Mouse (Mus musculus) right cerebral cortex, postnatal 25 days (tissue): ENCODE results near the gene Tomm70a.
"Not testable (repeated sequence)": the region's sequence is repeated elsewhere in the genome, so short reads cannot be mapped to it uniquely, and the experiment has no call there.

Source experiments
- DNase-seq: peaks from one replicate; pipeline ENCODE4 v3.0.0; 2022

The Tomm70a gene

GRCm38 (mm10) chr16:57155899-57156298, 34.4 kb downstream of the Tomm70a start:
- no peak for DNase-seq

GRCm38 (mm10) chr16:57157076-57157475, 35.6 kb downstream of the Tomm70a start:
- DNase-seq: no peak

- no peak for DNase-seq
Observed at GRCm38 (mm10) chr16:57157728-57158127, 36.2 kb downstream of the Tomm70a start.

GRCm38 (mm10) chr16:57159835-57160234, 38.3 kb downstream of the Tomm70a start:
- no peak for DNase-seq

GRCm38 (mm10) chr16:57162841-57163240, 41.3 kb downstream of the Tomm70a start:
- no peak for DNase-seq

- DNase-seq: no peak
Observed at GRCm38 (mm10) chr16:57163694-57164093, 42.2 kb downstream of the Tomm70a start.

- DNase-seq: no peak
Observed at GRCm38 (mm10) chr16:57165157-57165556, 43.7 kb downstream of the Tomm70a start.

GRCm38 (mm10) chr16:57166086-57166485, 44.6 kb downstream of the Tomm70a start:
- DNase-seq: no peak

- DNase-seq: peak; percentile 92
Observed at GRCm38 (mm10) chr16:57166611-57167513, 45.4 kb downstream of the Tomm70a start, which contains the start of gene Nit2. TSS of gene Nit2 (minus strand) at chr16:57167341.

- no peak for DNase-seq
Observed at GRCm38 (mm10) chr16:57167514-57167912, 46.0 kb downstream of the Tomm70a start.

GRCm38 (mm10) chr16:57168236-57168635, 46.7 kb downstream of the Tomm70a start:
- no peak for DNase-seq

GRCm38 (mm10) chr16:57171161-57171560, 49.7 kb downstream of the Tomm70a start:
- DNase-seq: no peak

GRCm38 (mm10) chr16:57171570-57171969, 50.1 kb downstream of the Tomm70a start:
- DNase-seq: no peak

- DNase-seq: not testable (repeated sequence)
Observed at GRCm38 (mm10) chr16:57174480-57174879, 53.0 kb downstream of the Tomm70a start.

GRCm38 (mm10) chr16:57175751-57176150, 54.2 kb downstream of the Tomm70a start:
- no peak for DNase-seq

- DNase-seq: peak; percentile 59
Observed at GRCm38 (mm10) chr16:57176276-57176675, 54.8 kb downstream of the Tomm70a start.

- no peak for DNase-seq
Observed at GRCm38 (mm10) chr16:57177254-57177653, 55.8 kb downstream of the Tomm70a start.

GRCm38 (mm10) chr16:57177664-57178063, 56.2 kb downstream of the Tomm70a start:
- DNase-seq: no peak

- peak; percentile 20 for DNase-seq
Observed at GRCm38 (mm10) chr16:57181180-57181579, 59.7 kb downstream of the Tomm70a start.

GRCm38 (mm10) chr16:57182037-57182436, 60.5 kb downstream of the Tomm70a start:
- no peak for DNase-seq

- DNase-seq: no peak
Observed at GRCm38 (mm10) chr16:57186618-57187017, 65.1 kb downstream of the Tomm70a start.

GRCm38 (mm10) chr16:57189493-57189892, 68.0 kb downstream of the Tomm70a start:
- DNase-seq: no peak

- DNase-seq: no peak
Observed at GRCm38 (mm10) chr16:57190390-57190789, 68.9 kb downstream of the Tomm70a start.

- no peak for DNase-seq
Observed at GRCm38 (mm10) chr16:57191214-57191613, 69.7 kb downstream of the Tomm70a start.

- DNase-seq: no peak
Observed at GRCm38 (mm10) chr16:57196590-57196989, 75.1 kb downstream of the Tomm70a start.
